Mouse (Mus musculus): ENCODE results near the gene Cebpb.

DNA sequence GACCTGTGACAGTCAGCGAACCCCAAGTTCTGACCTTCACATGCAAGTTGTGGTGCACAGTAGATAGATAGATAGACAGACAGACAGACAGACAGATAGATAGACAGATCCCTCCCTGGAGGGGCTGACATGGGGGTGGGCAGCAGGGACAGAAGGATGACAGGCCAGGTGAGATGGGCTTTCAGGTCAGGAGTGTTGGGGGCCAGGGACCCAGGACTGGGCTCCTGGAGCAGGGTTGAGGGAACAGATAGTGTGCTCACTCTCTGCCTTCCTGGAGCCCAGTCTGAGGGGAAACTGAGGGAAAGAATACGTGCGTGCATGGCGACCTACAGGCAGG is 1.5 kb upstream of the Cebpb start:
- TF ChIP-seq CTCF (IDR thresholded peaks at IDR 0.05; ENCODE audit: low read depth, low read length) (no peak), POLR2A (IDR thresholded peaks at IDR 0.05; ENCODE audit: borderline replicate concordance, low read depth, low read length) (no peak)
